Mouse (Mus musculus): ENCODE measurements around the gene Jmjd8. TPM values are rescaled to one million over a fixed set of nuclear protein-coding genes. Genes with fewer than 3 reads are reported as not detected.

Jmjd8 gene
- 51.5 and 64.3 TPM in 2 replicates for polyA plus RNA-seq (2016; fragmentation: Nextera tagmentation; extraction: Ambion mirVana)

DNA sequence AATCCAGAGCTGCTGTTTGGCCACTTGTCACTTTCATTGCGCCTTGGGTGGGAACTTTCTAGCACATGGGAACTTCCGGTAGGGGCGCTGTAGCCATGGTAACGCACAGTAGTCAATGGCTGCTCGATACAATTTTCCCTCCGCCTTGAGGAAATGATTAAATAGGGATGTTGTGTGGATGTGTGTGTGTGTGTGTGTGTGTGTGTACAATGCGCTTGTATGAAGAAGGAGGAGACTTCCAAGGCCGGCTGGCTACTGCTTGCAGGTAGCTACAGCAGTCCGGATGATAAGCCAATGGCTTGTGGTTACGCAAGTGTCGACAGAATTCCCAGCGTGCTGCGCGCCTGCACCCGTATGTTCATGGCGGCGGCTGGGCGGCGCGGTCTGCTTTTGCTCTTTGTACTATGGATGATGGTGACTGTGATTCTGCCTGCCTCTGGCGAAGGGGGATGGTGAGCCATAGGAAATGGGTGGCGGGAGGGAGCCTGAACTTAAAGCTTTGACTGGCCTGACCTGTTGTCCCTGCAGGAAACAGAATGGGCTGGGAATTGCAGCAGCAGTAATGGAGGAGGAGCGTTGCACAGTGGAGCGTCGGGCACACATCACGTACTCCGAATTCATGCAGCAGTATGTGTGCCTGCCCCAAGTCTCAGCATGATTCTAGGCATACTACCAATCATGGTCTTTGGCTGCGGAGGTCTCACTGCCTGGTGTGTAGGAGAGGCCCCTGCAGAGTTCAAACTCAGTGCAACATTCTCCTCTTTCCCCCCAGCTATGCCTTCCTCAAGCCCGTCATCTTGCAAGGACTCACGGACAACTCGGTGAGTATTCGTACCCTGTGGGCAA is at the start of gene Jmjd8:
Jmjd8 (plus strand) TSS at position 156 of the 846 bp plus-strand sequence.
- H3K4me1 ChIP-seq (replicated peaks), result peaks cover 90% of the 10 kb centered on the region
- H3K36me3 ChIP-seq, result peaks cover 60% of the 10 kb centered on the region
- H3K4me3 ChIP-seq, result peak within 1 kb of the TSS; percentile 73
- peak; percentile 88 for DNase-seq (ENCODE audit: low spot score)
- no peaks in the 10 kb centered on the region for H3K9me3 ChIP-seq
- WGBS, result 1% methylated on average over 32 of the region's 32 CpGs
- H3K27ac ChIP-seq, result peak within 1 kb of the TSS; percentile 95
- no peaks in the 10 kb centered on the region for H3K27me3 ChIP-seq (ENCODE audit: insufficient read depth, poor library complexity, severe bottlenecking)

DNA sequence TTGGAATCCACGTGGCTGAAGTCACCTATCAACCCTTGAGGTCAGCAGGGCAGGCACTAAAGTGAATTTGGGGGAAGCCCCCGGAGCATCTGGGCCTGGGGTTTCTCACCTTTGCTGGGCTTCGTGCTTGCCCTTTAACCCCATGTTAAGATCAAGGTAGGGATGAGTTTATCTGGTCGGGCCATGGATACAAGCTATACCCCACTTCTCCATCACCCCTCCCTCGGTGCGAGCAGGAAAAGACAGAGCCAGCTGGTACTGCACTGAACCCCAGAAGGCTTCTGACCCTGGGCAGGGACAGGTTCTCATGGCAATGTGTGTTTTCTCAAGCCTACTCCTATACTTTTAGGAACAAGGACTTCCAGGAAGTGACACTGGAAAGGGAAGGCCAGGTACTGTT is 47.3 kb upstream of the Jmjd8 start:
- H3K27me3 ChIP-seq (ENCODE audit: insufficient read depth, poor library complexity, severe bottlenecking), result no peaks in the 10 kb centered on the region
- no peak for DNase-seq (ENCODE audit: low spot score)
- H3K9me3 ChIP-seq, result no peaks in the 10 kb centered on the region
- H3K4me1 ChIP-seq (replicated peaks), result peaks cover 37% of the 10 kb centered on the region
- peaks cover 60% of the 10 kb centered on the region for H3K36me3 ChIP-seq
- H3K27ac ChIP-seq, result no peak overlapping the region
- no peak overlapping the region for H3K4me3 ChIP-seq
- WGBS, result 88% methylated on average over 6 of the region's 6 CpGs

DNA sequence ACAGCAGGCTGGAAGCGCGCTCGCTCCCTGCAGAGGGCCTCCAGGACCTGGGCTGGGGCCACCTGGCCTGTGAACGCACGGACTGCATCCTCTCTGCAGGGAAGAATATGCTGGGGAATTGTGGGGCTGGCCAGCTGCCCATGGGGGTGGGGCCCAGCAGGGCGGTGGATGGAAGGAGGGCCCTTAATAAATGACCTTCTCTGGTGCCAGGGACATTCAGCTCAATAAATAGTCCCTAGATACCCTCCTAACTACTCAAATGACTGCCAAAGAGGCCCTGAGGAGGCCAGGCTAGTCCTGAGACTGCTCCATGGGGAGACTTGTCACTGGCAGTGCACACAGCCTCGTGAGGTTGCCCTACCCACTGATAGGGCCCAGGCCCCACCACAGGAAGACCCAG is 45.6 kb upstream of the Jmjd8 start:
- peaks cover 66% of the 10 kb centered on the region for H3K36me3 ChIP-seq
- peak overlapping the region; percentile 5; the same call in 1 of the 2 replicates for H3K4me3 ChIP-seq
- WGBS, result 87% methylated on average over 7 of the region's 7 CpGs
- no peaks in the 10 kb centered on the region for H3K27me3 ChIP-seq (ENCODE audit: insufficient read depth, poor library complexity, severe bottlenecking)
- no peak for DNase-seq (ENCODE audit: low spot score)
- no peaks in the 10 kb centered on the region for H3K9me3 ChIP-seq
- no peak overlapping the region for H3K27ac ChIP-seq
- H3K4me1 ChIP-seq (replicated peaks), result peaks cover 39% of the 10 kb centered on the region

DNA sequence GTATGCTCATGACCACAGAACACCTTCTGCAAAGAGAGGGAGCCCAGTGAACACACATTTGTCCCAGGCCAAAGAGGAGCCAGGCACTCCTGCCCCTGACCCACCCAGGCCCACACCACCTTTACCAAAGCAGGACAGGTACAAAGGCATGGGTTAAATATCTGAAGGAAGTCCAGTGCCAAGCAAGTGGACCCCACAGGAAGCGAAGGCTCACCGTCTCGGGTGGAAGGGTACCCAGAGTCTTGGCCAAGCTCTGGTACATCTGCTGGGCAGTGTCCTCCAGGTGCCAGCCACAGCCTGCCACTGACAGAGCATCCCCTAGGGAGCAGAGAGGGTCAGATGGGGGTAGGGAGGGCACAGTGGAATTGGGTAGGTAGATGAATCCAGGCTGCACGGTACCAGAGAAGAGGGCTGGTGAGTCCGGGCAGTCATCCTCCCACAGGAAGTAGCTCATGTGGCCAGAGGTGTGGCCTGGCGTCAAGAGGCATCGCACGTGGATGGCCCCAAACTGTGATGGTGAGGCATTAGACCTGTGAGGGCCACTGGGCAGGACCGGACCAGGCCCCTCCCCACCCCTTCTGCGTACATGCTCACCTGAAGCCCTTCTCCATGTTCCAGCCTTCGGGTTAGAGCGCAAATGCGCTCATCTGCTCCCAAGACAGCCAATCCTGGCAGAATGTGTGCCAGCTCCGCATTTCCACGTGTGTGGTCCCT is 44.6 kb upstream of the Jmjd8 start:
- Histone ChIP-seq H3K4me1 (replicated peaks) (peaks cover 39% of the 10 kb centered on the region), H3K27ac (peak overlapping the region; percentile 97), H3K9me3 (no peaks in the 10 kb centered on the region), H3K36me3 (peaks cover 75% of the 10 kb centered on the region), H3K27me3 (ENCODE audit: insufficient read depth, poor library complexity, severe bottlenecking) (no peaks in the 10 kb centered on the region), H3K4me3 (peak overlapping the region; percentile 75)
- DNase-seq (ENCODE audit: low spot score), result no peak
- WGBS, result 87% methylated on average over 15 of the region's 15 CpGs

DNA sequence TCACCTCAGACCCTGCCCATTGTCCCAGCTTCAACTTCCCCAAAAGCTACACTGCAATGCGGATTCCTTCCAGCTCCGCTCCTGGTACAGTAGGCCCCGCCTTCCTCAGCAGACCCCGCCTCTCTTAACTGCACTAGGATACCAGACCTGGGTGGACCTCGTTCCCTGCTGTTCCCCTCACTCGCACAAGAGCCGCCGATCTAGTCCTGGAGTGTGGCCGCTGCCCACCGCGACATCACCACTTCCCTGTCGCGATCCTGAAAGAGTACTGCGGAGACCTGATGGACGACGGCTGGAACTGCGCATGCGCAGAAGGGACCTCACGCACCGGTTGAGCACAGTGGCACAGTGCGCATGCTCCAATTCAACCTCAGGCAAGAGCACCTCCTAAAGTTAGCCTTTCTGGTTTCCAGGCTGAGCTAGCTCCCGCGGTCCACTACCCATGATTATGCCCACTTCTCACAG is 43.4 kb upstream of the Jmjd8 start, which contains the start of gene Haghl:
Haghl (minus strand) TSS at position 393 of the 465 bp plus-strand sequence.
- H3K27ac ChIP-seq, result peak within 1 kb of the TSS; percentile 97
- H3K36me3 ChIP-seq, result peaks cover 77% of the 10 kb centered on the region
- peaks cover 40% of the 10 kb centered on the region for H3K4me1 ChIP-seq (replicated peaks)
- no peaks in the 10 kb centered on the region for H3K9me3 ChIP-seq
- H3K4me3 ChIP-seq, result peak within 1 kb of the TSS; percentile 75
- DNase-seq (ENCODE audit: low spot score), result peak; percentile 98
- no peaks in the 10 kb centered on the region for H3K27me3 ChIP-seq (ENCODE audit: insufficient read depth, poor library complexity, severe bottlenecking)
- under 1% methylated on average over 23 of the region's 23 CpGs for WGBS

DNA sequence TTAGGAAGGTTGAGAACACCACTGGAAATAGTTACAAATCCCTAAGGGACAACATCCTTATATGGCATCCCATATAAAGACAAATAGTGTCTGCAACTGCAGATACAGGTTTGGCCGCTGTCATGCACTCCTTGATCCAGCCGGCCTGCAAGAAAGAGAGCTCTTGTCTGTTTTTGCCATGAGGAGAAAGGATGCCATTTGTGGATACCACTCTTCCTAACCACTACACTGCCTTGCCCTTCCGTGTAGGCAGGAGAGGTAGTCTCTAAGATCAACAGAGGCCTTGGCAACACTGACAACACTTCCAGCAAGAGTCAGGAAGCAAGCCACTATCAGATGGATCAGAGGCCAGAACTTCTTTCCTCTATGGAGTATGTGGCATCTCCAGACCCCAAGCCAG is 42.4 kb upstream of the Jmjd8 start, which contains the start of gene Ccdc78:
Ccdc78 (plus strand) TSS at position 301 of the 400 bp plus-strand sequence.
- Histone ChIP-seq H3K4me3 (peak within 1 kb of the TSS; percentile 75), H3K27ac (peak within 1 kb of the TSS; percentile 97), H3K36me3 (peaks cover 72% of the 10 kb centered on the region), H3K27me3 (ENCODE audit: insufficient read depth, poor library complexity, severe bottlenecking) (no peaks in the 10 kb centered on the region), H3K9me3 (no peaks in the 10 kb centered on the region), H3K4me1 (replicated peaks) (peaks cover 49% of the 10 kb centered on the region)
- 87% methylated on average over 3 of the region's 3 CpGs for WGBS
- no peak for DNase-seq (ENCODE audit: low spot score)

DNA sequence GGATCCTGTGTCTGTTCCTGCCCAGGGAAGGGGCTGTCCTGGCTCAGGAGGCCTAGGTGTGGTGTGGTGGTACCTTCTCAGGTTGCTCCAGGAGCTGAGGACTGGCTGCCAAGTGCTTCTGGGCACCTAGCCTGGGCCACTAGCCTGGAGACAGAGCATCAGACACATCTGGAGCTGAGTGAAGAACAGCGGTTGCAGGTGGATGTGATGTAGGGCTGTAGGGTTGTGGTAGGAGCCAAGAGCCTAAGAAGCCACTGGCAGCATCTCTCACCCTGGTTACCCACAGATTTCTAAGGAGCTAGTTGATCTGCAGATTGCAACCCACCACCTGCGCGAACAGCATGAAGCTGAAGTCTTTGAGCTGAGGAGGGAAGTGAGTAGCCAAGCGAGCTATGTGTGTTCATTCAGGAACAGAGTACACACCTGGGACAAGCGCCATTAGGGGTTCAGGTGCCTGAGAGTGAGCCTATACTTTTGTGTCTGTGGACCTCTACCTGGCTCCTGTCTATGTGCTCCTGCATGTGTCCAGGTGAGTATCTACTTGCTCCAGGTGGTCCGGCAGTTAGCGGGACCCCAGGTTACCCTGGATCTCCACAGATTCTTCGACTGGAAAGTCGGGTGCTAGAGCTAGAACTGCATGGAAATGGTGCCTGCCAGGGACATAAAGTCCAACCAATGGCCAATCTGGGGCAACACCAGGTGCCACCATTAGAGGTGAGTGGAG is 41.7 kb upstream of the Jmjd8 start:
- 0 out of 2 replicates have a peak overlapping the region, but pooled peaks have one; percentile 1 for H3K4me3 ChIP-seq
- no peak overlapping the region for H3K27ac ChIP-seq
- no peaks in the 10 kb centered on the region for H3K9me3 ChIP-seq
- peaks cover 53% of the 10 kb centered on the region for H3K4me1 ChIP-seq (replicated peaks)
- no peak for DNase-seq (ENCODE audit: low spot score)
- H3K27me3 ChIP-seq (ENCODE audit: insufficient read depth, poor library complexity, severe bottlenecking), result no peaks in the 10 kb centered on the region
- peaks cover 65% of the 10 kb centered on the region for H3K36me3 ChIP-seq
- WGBS, result 91% methylated on average over 9 of the region's 9 CpGs

DNA sequence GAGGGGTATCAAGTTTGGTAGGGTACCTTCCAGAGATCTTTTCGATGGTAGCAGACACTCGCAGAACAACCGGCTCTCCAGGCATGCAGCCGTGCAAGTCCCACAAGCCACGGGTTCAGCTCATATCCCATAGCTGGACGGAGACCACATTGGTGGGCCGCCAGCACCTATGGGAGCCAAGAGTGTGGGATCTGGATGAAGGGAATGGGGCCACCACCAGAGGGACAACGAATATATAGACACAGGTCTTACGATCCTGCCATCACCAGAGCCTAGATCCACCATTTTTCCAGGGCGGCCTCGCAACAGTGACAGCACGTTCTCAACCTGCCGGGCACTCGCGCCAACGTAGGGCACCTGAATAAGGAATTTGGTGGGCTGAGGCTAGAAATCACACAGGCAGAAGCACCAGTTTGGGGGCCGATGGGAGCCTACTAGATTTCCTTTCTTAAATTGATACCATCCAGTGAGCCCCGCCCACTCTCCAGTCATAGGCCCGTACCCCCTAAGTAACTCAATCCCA is 37.3 kb upstream of the Jmjd8 start:
- peaks cover 66% of the 10 kb centered on the region for H3K36me3 ChIP-seq
- H3K4me3 ChIP-seq, result peak overlapping the region; percentile 86
- peaks cover 62% of the 10 kb centered on the region for H3K4me1 ChIP-seq (replicated peaks)
- no peaks in the 10 kb centered on the region for H3K9me3 ChIP-seq
- 31% methylated on average over 19 of the region's 19 CpGs for WGBS
- no peaks in the 10 kb centered on the region for H3K27me3 ChIP-seq (ENCODE audit: insufficient read depth, poor library complexity, severe bottlenecking)
- H3K27ac ChIP-seq, result peak overlapping the region; percentile 95
- peak; percentile 45 for DNase-seq (ENCODE audit: low spot score)

DNA sequence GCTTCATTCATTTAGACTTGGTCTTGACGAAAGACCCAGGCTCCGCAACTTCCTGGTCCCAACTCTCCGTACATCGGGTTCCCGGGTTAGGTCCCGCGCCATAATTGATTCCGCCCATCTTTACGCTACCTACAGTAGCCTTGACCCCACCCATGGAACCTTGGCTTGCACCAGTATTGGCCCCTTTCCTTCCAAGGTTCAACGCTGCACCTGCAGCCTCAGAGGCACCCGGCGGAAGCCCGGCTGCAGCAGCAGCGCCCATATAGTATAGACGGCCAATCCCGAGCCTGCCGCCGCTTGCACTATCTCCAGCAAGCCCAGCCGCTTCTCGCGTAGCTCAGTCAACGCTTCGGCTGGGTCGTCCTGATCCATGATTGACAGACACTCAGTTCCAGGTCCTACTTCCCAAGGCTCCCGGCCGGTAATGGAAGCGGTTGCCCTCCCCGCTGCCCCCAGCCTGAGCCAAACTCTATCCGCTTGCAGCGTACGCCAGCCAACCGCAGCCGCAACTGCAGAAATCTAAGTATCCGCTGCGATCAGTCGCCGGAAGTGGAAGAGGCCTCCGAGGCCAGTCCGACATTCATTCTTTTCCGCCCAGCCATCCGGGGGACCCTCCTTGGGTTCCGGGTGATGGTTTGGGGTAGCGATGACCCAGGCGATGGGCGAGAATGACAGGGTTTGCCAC is 36.7 kb upstream of the Jmjd8 start:
- H3K36me3 ChIP-seq, result peaks cover 61% of the 10 kb centered on the region
- peaks cover 67% of the 10 kb centered on the region for H3K4me1 ChIP-seq (replicated peaks)
- peak overlapping the region; percentile 86 for H3K4me3 ChIP-seq
- H3K9me3 ChIP-seq, result no peaks in the 10 kb centered on the region
- under 1% methylated on average over 45 of the region's 45 CpGs for WGBS
- H3K27me3 ChIP-seq (ENCODE audit: insufficient read depth, poor library complexity, severe bottlenecking), result no peaks in the 10 kb centered on the region
- H3K27ac ChIP-seq, result peak overlapping the region; percentile 95
- DNase-seq (ENCODE audit: low spot score), result peak; percentile 86

DNA sequence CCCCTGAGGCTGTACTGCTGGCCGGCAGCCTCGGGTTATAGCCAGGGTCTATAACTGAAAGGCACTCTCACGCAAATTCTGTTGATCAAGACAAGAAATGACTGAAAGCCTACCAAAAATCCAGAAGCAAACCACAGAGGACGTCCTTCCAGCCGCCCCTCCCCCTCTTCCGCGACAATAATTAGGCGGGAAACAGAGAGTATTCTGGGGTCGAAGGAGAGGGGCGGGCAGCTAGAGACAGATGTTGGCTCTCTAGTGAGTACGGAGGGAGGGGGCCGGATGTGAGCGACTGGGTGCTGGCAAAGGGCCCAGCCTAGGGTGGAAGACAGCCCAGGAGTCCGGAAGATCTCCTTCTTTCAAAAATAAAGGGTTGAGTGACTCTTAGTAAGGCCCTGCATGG is 36.1 kb upstream of the Jmjd8 start, which contains the start of gene Fam173a:
Fam173a (minus strand) TSS at position 287 of the 400 bp plus-strand sequence.
- Histone ChIP-seq H3K4me3 (peak within 1 kb of the TSS; percentile 86), H3K27me3 (ENCODE audit: insufficient read depth, poor library complexity, severe bottlenecking) (no peaks in the 10 kb centered on the region), H3K36me3 (peaks cover 55% of the 10 kb centered on the region), H3K4me1 (replicated peaks) (peaks cover 73% of the 10 kb centered on the region), H3K27ac (peak within 1 kb of the TSS; percentile 95), H3K9me3 (no peaks in the 10 kb centered on the region)
- peak; percentile 71 for DNase-seq (ENCODE audit: low spot score)
- 2% methylated on average over 14 of the region's 14 CpGs for WGBS

DNA sequence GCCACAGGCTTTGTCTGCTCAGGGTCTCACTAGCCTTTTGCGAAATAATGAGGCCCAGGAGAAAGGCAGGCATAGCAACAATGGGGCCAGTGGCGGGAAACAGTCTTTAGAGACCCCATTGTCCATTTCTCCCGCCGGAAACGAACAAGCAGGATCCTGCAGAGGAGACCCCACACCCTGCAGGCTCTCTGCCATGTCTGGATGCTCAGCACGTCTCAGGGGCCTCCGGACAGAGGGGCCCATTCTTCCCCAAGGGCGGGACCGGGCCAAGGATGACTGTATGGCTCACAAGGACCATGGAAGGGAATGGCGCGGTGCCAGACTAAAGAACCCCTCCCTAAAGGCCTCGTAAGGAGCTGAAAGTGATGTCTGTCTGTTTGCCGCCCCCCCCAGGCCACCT is 34.5 kb upstream of the Jmjd8 start:
- 25% methylated on average over 13 of the region's 13 CpGs for WGBS
- peak overlapping the region; percentile 95 for H3K27ac ChIP-seq
- DNase-seq (ENCODE audit: low spot score), result peak; percentile 68

More for the DNA sequence above, 34.5 kb upstream of the Jmjd8 start:
- no peaks in the 10 kb centered on the region for H3K9me3 ChIP-seq
- H3K4me3 ChIP-seq, result peak overlapping the region; percentile 86
- H3K27me3 ChIP-seq (ENCODE audit: insufficient read depth, poor library complexity, severe bottlenecking), result no peaks in the 10 kb centered on the region
- H3K36me3 ChIP-seq, result peaks cover 39% of the 10 kb centered on the region
- peaks cover 72% of the 10 kb centered on the region for H3K4me1 ChIP-seq (replicated peaks)
